Mouse (Mus musculus): ENCODE results near the gene Meis2.

DNA sequence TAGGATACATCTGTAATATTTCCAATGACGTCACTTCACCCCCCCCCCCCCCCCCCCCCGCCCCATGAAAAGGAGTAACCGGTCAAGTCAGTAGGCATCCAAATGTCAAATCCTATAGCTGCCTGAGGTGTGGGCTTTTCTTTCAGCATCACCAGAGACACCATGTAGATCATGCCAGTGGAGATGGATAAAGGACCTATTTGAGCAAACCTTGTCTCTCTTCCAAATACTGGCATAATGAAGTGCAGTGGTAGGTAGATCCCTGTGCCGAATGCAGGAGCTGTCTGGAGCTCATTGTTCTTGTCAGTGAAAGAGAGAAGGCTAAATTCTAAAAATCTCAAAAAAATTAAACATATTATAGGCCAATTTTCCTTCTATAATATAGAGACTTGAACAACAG lies 151.1 kb downstream of the Meis2 start:
- TF ChIP-seq HCFC1 (IDR thresholded peaks at IDR 0.05; ENCODE audit: borderline replicate concordance, insufficient read depth, low read length) (no peak), MAFK (IDR thresholded peaks at IDR 0.05; ENCODE audit: insufficient read depth, low read depth, low read length) (no peak)

Measured in ES-E14 (cell line).